Mouse (Mus musculus) hindbrain, postnatal 0 days (tissue): ENCODE data around the gene Zdhhc14. TPM values are rescaled to one million over a fixed set of nuclear protein-coding genes. Genes with fewer than 3 reads are reported as not detected.

Experiments used
- ATAC-seq: fragments of 200-750 bp; cut with Nextera tagmentation; 2 replicates; pipeline ENCODE4 v1.8.0; 2017; ENCODE audit warnings: mild to moderate bottlenecking, moderate TSS enrichment, moderate library complexity
- DNase-seq: peaks from one replicate; pipeline ENCODE4 v3.0.0-alpha.2; 2015; ENCODE audit warnings: low spot score
- H3K27ac ChIP-seq: fragments of 300-500 bp; sonication (generic); 2 replicates; pipeline ENCODE4 v1.5.1; 2014; ENCODE audit warnings: mild to moderate bottlenecking
- H3K27me3 ChIP-seq: fragments of 300-500 bp; sonication (generic); 2 replicates; pipeline ENCODE4 v1.6.1; 2014; ENCODE audit warnings: low read length, mixed read lengths; ENCODE audit not compliant: insufficient read depth
- H3K36me3 ChIP-seq: fragments of 300-500 bp; sonication (generic); 2 replicates; pipeline ENCODE4 v1.6.1; 2014; ENCODE audit warnings: low read length, mixed read lengths; ENCODE audit not compliant: insufficient read depth
- H3K4me1 ChIP-seq: fragments of 300-500 bp; sonication (generic); 2 replicates; pipeline ENCODE4 v1.6.1; 2014; ENCODE audit warnings: antibody characterized with exemption, low read length, mixed read lengths; ENCODE audit not compliant: insufficient read depth
- H3K4me2 ChIP-seq: fragments of 300-500 bp; sonication (generic); 2 replicates; pipeline ENCODE4 v1.6.1; 2014; ENCODE audit warnings: low read depth, mild to moderate bottlenecking, low read length, moderate library complexity, mixed read lengths
- H3K4me3 ChIP-seq: fragments of 300-500 bp; sonication (generic); 2 replicates; pipeline ENCODE4 v1.5.1; 2014; ENCODE audit warnings: low read length
- H3K9ac ChIP-seq: fragments of 300-500 bp; sonication (generic); replicated peaks from 2 replicates; pipeline ENCODE4 v1.6.1; 2014; ENCODE audit warnings: mild to moderate bottlenecking, low read length, moderate library complexity, mixed read lengths
- H3K9me3 ChIP-seq: fragments of 300-500 bp; sonication (generic); 2 replicates; pipeline ENCODE4 v1.6.1; 2016; ENCODE audit warnings: low read length, mixed read lengths
- CTCF ChIP-seq: IDR thresholded peaks from 2 replicates; pipeline ENCODE4 v1.5.1; 2016; ENCODE audit warnings: antibody characterized with exemption, control low read depth, low read depth
- WGBS: fragments of 180-500 bp; shearing (Covaris S2); extraction: QIAGEN DNeasy Blood & Tissue Kit; methylation state at CpG from one replicate; pipeline ENCODE4 v1.1.7; 2014; 5-methylcytosine and 5-hydroxymethylcytosine counted together
- polyA plus RNA-seq: library from polyadenylated mRNA; unstranded; fragments of >200 nt; fragmentation: Nextera tagmentation; extraction: Ambion mirVana; gene quantifications from 2 replicates; pipeline ENCODE4 v1.2.1, GENCODE M21; 2015
- total RNA-seq: library from RNA; depleted of rRNA; stranded (reverse); fragments of >200 nt; gene quantifications from 2 replicates; pipeline ENCODE4 v1.2.3, GENCODE M21; 2014

The Zdhhc14 gene
- total and polyA plus RNA-seq, 2 experiments from 2014 or later: 9.7 to 20.5 TPM

DNA sequence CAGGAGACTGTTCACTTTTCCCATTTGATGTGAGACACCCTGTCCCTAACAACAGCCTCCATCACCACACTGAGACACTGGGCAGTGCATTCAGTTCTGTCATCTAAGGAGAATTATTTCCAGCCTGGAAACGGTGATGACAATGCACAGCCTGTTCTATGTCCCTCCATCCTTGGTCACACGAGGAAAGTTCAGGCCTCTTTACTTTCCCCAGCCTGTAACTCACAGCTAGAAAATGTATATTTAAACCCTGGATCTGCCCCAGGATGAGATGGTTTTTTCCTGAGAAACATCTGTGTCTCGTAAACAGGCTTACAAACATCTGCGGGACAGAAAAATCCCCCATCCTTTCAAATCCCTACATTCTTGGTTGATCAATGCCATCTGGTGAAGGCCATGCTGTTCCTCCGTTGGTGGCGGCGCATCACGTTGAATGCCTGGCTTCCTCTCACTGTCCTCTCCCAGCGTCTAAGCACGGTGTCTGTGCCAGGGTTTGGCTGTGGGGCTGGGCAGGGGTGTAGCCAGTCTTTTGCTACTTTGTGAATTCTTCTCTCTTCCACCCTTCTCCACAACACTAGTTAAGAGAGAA, 231.3 kb downstream of the Zdhhc14 start:
- 72% methylated on average over 10 of the region's 10 CpGs for WGBS
- no peak for TF ChIP-seq CTCF
- no peaks in the 10 kb centered on the region for H3K9me3 ChIP-seq
- no peak overlapping the region for H3K9ac ChIP-seq
- H3K27me3 ChIP-seq: no peaks in the 10 kb centered on the region
- ATAC-seq (no peak), DNase-seq (no peak)
- no peaks in the 10 kb centered on the region for H3K36me3 ChIP-seq
- no peak overlapping the region for H3K4me2 ChIP-seq
- H3K27ac ChIP-seq: no peak overlapping the region
- no peak overlapping the region for H3K4me3 ChIP-seq
- H3K4me1 ChIP-seq: no peaks in the 10 kb centered on the region

DNA sequence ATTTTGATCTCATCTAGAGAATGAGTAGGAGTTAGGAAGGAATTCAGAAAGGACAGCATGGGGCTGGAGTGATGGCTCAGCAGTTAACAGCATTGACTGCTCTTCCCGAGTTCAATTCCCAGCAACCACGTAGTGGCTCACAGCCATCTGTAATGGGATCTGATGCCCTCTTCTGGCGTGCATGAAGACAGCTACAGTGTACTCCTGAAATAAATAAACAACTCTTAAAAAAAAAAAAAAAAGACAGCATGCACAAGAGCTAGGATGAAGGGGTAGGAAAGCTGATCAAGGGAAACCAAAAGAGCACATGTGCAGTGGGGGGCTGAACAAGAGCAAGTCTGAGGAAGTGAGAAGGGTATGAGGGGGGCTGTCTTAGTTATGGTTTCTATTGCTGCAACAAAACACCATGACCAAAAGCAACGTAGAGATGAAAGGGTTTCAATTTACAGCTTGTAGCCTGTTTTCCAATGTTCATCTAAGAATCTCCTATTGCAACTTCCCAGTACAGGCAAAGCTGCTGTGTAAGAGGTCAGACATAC, 237.3 kb downstream of the Zdhhc14 start:
- Histone ChIP-seq H3K9ac (no peak overlapping the region), H3K36me3 (no peaks in the 10 kb centered on the region), H3K4me2 (no peak overlapping the region), H3K9me3 (no peaks in the 10 kb centered on the region), H3K4me1 (no peaks in the 10 kb centered on the region), H3K27me3 (no peaks in the 10 kb centered on the region), H3K4me3 (no peak overlapping the region), H3K27ac (no peak overlapping the region)
- DNase-seq (no peak), ATAC-seq (no peak)
- TF ChIP-seq CTCF: peak; percentile 29
- 47% methylated on average over 4 of the region's 4 CpGs for WGBS

- no peak for TF ChIP-seq CTCF
- H3K4me3 ChIP-seq: no peak overlapping the region
- WGBS: 85% methylated on average over 5 of the region's 5 CpGs
These were observed 238.2 kb downstream of the Zdhhc14 start for GRCm38 (mm10) chr17:5730538-5730937.

GRCm38 (mm10) chr17:5733400-5733799, 241.0 kb downstream of the Zdhhc14 start:
- H3K9me3 ChIP-seq: no peaks in the 10 kb centered on the region
- no peaks in the 10 kb centered on the region for H3K36me3 ChIP-seq
- TF ChIP-seq CTCF: peak; percentile 71
- no peak overlapping the region for H3K4me3 ChIP-seq
- 31% methylated on average over 7 of the region's 7 CpGs for WGBS
- H3K27me3 ChIP-seq: no peaks in the 10 kb centered on the region
- DNase-seq: peak; percentile 66
- no peak overlapping the region for H3K27ac ChIP-seq
- no peaks in the 10 kb centered on the region for H3K4me1 ChIP-seq
- no peak overlapping the region for H3K9ac ChIP-seq
- no peak overlapping the region for H3K4me2 ChIP-seq
- peak; percentile 70; the same call in 1 of the 2 replicates for ATAC-seq

More at GRCm38 (mm10) chr17:5730538-5730937, 238.2 kb downstream of the Zdhhc14 start:
- no peaks in the 10 kb centered on the region for H3K27me3 ChIP-seq
- ATAC-seq (no peak), DNase-seq (no peak)
- H3K9me3 ChIP-seq: no peaks in the 10 kb centered on the region
- no peaks in the 10 kb centered on the region for H3K4me1 ChIP-seq
- no peaks in the 10 kb centered on the region for H3K36me3 ChIP-seq
- H3K4me2 ChIP-seq: no peak overlapping the region
- no peak overlapping the region for H3K27ac ChIP-seq
- no peak overlapping the region for H3K9ac ChIP-seq

GRCm38 (mm10) chr17:5741061-5741460, 248.7 kb downstream of the Zdhhc14 start:
- Histone ChIP-seq H3K4me2 (no peak overlapping the region), H3K27me3 (no peaks in the 10 kb centered on the region), H3K4me1 (no peaks in the 10 kb centered on the region), H3K36me3 (no peaks in the 10 kb centered on the region), H3K9me3 (no peaks in the 10 kb centered on the region), H3K4me3 (no peak overlapping the region), H3K27ac (no peak overlapping the region), H3K9ac (no peak overlapping the region)
- no peak for TF ChIP-seq CTCF
- ATAC-seq (no peak), DNase-seq (no peak)
- 89% methylated on average over 6 of the region's 6 CpGs for WGBS

- H3K9ac ChIP-seq: no peak overlapping the region
- DNase-seq (no peak), ATAC-seq (no peak)
- H3K4me3 ChIP-seq: no peak overlapping the region
- H3K27ac ChIP-seq: no peak overlapping the region
- no peaks in the 10 kb centered on the region for H3K36me3 ChIP-seq
- TF ChIP-seq CTCF: no peak
- H3K4me2 ChIP-seq: no peak overlapping the region
- H3K9me3 ChIP-seq: no peaks in the 10 kb centered on the region
- 91% methylated on average over 5 of the region's 5 CpGs for WGBS
- H3K4me1 ChIP-seq: no peaks in the 10 kb centered on the region
- H3K27me3 ChIP-seq: no peaks in the 10 kb centered on the region
These were observed 251.7 kb downstream of the Zdhhc14 start for GRCm38 (mm10) chr17:5744016-5744415.

DNA sequence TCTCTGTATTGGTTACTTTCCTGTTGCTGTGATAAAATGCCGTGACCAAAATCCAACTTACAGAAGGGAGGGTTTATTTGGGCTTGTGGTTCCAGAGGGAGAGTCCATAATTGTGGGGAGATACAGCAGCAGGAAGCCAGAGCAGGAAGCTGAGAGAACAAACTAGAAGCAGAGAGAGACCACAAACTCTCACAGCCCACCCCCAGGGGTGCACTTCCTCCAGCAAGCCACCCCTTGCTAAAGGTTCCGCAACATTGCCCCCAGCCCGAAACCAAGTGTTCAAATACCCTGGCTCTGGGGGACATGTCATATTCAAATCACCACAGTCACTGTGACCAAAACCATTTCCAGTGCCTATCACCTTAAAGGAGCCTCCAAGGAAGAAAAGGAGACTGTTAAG, 254.0 kb downstream of the Zdhhc14 start:
- no peaks in the 10 kb centered on the region for H3K9me3 ChIP-seq
- DNase-seq: no peak
- no peaks in the 10 kb centered on the region for H3K4me1 ChIP-seq
- no peak overlapping the region for H3K4me2 ChIP-seq
- 88% methylated on average over 3 of the region's 3 CpGs for WGBS
- H3K27ac ChIP-seq: no peak overlapping the region
- H3K9ac ChIP-seq: no peak overlapping the region
- H3K4me3 ChIP-seq: no peak overlapping the region
- no peaks in the 10 kb centered on the region for H3K36me3 ChIP-seq
- H3K27me3 ChIP-seq: no peaks in the 10 kb centered on the region
- no peak for ATAC-seq
- no peak for TF ChIP-seq CTCF
